Mouse (Mus musculus): ENCODE data around the gene 2610528J11Rik.
"Not testable (repeated sequence)": the region's sequence is repeated elsewhere in the genome, so short reads cannot be mapped to it uniquely, and the experiment has no call there.

The 2610528J11Rik gene

DNA sequence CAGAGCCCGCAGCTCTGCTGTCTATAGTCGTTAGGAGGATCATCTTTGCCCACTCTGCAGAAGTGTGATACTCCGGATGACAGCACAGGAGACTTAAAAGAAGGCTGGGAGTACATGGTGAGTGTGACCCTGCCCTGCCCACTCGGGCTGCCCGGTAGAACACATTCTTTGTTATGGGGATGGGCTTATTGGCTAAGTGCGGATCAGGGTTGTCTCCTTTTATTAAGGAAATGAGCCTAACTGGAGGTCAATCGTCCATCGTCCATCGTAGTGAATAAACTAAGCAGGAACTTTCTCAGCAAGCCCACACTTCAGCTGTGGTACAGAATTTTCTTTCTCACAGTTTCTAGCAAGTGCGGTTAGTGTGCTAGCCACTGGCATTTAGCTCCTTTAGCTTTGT lies 13.1 kb downstream of the 2610528J11Rik start:
- DNase-seq (ENCODE audit: extremely low read depth, low read depth, low spot score), result no peak

DNA sequence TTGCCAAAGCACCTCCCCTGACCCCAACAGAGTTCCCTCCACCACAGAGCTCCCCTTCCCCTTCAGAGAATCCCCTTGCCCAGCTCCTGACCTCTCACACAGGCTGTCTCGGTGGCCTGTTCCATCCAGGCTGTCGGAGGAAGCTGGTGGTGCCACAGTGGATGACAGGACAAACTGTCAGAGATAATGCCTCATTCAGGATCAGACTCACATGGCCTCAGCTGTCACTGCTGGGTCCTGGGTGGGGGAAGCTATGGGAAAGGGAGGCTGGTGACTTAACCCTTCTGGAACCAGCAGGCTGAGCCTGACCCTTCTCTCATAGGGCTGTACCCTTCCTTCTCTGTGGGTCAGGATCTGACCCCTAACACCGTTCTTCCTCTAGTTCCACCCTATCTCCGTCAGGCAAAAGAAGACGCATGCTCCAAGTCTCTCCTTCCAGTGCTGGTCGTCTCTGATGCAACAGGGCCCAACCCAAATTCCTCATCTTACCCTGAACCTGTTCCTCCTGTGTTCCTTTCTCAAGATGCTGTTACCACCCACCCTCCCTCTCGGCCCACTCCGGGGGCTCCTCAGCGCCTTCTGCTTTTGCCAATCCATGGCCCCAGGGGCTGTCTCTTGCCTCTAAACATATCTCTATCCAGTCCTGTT lies 15.8 kb downstream of the 2610528J11Rik start:
- no peak for DNase-seq (ENCODE audit: extremely low read depth, low read depth, low spot score)

DNA sequence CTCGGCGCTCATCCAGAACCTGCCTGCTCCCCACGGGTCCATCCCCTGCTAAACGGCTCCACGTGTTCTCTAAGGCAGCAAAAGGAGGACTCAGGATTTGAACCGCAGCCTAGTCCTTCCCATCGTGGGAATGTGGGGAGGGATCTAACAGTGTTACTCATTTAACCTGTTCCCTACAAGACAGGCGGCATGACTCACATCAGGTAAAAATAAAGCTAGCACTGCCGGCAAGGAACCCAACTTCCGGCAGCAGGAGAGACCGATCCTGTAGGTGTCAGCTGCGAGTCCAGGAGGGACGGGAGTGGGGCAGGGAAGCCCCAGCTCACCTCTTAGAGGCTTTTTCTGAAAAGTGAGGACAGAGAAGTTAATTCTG lies 16.3 kb downstream of the 2610528J11Rik start:
- no peak for DNase-seq (ENCODE audit: extremely low read depth, low read depth, low spot score)

DNA sequence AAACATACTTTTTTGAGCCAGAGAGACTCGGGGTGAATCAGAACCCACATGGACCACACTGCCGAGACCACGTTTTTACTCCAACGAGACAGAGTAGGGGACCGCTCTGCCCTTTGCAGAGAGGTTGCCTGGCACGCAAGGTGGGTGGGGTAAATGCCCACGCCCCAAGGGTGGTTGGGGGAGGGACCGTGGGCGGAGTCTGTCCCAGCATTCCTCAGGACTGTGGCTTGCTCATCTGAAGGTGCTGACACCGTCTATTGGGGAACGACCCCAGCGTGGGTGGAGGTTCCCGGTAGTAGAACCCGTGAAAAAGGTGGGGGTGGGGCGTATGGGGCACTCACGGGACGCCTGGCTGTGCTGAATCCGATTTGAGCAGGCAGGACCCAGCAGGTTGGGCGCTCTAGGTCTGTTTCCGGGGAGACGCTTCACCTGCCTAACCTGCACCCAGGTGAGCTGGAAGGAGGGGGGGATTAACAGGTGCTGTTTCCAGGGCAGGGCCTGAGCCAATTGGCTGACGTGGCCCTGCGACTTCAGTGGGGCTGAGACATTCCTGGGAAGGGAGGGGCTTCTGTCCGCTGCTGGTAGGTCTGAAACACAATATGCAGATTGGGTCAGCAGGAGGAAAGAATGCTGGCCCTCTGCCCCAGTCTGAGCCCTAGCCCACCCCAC lies 16.9 kb downstream of the 2610528J11Rik start, which contains the start of gene Tmem125:
Tmem125 (minus strand) TSS at position 453 of the 669 bp plus-strand sequence.
- no peak for DNase-seq (ENCODE audit: extremely low read depth, low read depth, low spot score)

DNA sequence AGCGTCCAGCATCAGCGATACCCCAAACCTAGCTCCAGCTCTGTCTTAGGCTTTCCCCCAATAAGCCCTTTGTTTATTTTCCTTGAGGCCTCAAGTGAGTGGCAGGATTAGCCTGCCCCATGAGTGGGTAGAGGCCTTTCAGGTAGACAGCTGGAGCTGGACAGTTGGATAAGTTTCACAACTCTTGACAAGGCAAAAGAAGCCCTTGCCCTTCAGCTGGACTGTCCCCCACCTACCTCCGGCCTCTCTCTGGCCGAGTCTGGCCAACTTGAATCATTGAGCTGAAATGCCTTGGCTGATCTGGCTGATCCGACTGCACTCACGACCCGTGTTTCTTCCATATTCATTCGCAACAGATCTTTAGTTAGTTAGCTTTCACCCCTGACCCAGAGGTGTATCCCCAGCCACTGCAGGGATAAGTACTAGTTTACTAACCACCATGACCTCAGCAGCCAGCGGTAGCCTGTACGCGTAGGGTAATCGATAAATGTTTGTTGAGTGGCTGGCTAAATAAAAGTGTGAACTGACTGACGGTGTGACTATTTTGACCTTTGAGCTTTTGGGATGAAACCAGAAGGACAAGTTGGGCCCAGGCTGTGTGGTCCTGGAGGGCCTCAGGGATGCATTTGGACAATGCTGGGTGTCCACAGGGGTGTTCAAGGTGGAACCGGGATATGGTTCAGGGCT lies 17.8 kb downstream of the 2610528J11Rik start:
- no peak for DNase-seq (ENCODE audit: extremely low read depth, low read depth, low spot score)

DNA sequence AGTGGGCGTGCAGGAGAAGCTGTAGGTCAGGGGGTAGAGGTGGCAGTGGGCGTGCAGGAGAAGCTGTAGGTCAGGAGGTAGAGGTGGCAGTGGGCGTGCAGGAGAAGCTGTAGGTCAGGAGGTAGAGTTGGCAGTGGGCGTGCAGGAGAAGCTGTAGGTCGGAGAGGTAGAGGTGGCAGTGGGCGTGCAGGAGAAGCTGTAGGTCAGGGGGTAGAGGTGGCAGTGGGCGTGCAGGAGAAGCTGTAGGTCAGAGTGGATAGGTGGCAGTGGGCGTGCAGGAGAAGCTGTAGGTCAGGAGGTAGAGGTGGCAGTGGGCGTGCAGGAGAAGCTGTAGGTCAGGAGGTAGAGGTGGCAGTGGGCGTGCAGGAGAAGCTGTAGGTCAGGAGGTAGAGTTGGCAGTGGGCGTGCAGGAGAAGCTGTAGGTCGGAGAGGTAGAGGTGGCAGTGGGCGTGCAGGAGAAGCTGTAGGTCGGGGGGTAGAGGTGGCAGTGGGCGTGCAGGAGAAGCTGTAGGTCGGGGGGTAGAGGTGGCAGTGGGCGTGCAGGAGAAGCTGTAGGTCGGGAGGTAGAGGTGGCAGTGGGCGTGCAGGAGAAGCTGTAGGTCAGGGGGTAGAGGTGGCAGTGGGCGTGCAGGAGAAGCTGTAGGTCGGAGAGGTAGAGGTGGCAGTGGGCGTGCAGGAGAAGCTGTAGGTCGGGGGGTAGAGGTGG lies 20.8 kb downstream of the 2610528J11Rik start:
- not testable (repeated sequence) for DNase-seq (ENCODE audit: extremely low read depth, low read depth, low spot score)

DNA sequence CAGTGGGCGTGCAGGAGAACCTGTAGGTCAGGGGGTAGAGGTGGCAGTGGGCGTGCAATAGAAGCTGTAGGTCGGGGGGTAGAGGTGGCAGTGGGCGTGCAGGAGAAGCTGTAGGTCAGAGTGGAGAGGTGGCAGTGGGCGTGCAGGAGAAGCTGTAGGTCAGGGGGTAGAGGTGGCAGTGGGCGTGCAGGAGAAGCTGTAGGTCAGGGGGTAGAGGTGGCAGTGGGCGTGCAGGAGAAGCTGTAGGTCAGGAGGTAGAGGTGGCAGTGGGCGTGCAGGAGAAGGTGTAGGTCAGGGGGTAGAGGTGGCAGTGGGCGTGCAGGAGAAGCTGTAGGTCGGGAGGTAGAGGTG lies 21.3 kb downstream of the 2610528J11Rik start:
- peak; percentile 68 for DNase-seq (ENCODE audit: extremely low read depth, low read depth, low spot score)

DNA sequence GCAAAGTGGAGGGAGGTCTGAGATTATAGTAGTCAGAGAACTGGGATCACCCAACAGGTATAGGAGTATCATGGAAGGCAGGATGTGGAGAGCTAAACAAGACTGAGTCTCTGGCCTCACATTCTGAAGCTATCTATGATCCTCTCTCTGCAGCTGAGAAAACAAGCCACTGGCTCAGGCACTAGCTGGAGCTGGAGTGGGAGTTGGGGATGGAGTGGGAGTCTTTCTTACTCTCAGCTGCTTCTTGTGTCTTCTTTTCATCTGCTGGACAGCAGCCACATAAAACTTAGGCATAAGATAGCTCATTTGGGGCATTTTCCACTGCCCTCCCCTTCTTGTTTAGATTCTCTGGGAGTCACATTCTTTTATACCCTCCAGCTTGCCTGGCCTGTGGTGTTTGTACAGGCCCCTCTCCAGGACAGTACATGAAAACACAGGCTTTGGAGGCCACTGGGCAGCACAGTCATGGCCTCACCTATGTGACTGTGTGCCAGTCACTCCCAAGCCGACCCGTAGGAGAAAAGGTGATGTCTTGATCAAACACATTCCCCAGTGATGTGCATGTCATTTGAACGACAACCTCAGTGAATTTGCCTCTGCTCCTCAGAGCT lies 26.3 kb downstream of the 2610528J11Rik start:
- DNase-seq (ENCODE audit: extremely low read depth, low read depth, low spot score), result no peak

DNA sequence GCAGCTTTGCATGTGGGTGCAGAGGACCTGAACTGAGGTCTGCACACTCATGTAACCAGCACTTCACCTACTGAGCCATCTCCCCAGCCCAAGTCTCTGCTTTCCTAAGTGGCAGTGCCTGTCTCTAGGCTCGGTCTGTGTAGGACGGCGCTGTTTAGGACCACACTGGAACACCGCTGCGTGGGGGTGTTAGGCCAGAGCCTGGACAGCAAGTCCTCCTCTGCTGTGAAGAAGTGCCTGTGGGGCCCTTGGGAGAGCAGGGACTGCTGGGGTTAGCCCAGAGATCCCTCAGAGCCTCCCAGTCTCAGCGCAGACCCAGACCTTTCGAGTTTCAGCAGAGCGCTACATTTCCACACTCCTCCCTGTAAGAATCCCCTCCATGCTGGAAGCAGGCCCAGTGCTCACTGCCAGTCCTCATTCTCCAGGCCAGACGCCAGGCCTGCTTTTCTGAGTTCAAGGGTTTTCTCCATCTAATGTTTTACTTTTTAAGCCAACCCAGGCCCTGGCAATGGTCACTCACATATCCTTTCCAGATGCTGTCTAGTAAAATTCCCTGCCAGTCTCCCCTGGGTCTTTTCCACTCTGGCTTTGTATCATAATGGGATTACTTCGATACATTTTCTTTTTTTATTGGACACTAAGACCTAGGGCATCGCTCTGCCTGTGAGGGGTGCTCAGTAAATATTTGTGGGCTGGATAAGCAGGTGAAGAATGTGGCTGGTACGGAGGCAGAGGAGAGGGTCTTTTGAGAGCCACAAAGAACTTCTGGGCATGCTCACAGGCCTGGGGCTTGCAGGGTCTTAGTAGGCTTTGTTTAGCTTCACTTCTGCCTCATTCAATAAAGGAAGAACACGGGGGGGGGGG lies 37.5 kb downstream of the 2610528J11Rik start:
- no peak for DNase-seq (ENCODE audit: extremely low read depth, low read depth, low spot score)

DNA sequence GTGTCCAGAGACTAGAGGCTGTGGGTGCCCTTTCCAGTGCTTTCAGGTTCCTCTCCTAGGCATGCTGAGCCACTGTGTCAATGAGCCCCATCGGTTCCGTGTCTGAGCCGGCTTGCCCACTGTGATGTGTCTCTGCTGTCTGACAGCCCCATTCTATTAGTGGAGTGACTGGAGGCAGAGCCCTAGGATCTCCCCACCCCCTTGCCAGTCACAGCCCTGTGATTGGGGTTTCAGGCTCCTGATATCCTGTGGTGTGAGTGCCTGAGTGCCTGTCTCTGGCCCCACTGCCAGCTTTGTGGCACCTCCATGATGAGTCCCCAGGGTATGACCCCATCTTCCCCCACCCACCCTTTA lies 38.1 kb downstream of the 2610528J11Rik start:
- DNase-seq (ENCODE audit: extremely low read depth, low read depth, low spot score), result no peak

DNA sequence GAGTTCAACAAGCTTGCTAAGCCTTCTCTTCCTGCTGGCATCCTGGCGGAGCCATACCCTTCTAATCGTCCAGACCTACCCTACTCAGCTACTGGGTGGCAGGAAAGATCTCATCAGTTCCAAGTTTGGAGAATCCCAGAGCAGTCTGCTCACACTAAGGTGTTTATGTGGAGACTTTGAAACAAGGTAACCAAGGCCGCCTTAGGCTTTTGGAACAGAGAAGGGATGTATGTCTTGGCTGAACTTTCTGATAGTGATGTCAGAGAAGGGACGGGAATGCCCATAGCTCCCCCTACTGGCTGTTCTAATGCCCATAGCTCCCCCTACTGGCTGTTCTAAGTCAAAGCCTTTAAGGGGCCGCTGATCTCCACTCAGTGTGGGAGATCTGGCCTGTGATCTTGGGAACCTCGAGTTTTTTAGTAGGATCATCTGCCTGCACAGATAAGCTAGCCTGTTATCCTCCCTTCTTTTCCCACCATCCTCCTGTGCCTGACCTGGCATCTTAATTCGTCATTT lies 39.4 kb downstream of the 2610528J11Rik start:
- no peak for DNase-seq (ENCODE audit: extremely low read depth, low read depth, low spot score)

DNA sequence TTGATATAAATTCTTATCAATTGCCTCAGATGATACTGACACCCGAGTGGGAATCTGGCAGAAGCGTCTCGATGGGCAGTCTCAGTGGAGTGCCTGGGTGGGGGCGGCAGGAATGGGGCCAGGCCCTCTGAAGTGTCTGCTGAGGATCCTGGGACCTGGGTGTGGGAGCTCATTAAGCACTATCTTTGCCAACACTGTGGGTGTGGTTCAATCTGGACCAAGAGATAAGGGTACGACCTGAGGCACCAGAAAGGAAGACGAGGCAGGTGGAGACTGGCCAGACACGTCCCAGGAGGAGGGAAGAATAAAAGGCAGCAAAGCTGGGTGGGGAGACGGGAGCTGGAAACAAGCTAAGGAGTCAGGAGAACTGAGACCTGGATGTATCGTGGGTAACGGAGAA lies 41.9 kb downstream of the 2610528J11Rik start:
- DNase-seq (ENCODE audit: extremely low read depth, low read depth, low spot score), result no peak

DNA sequence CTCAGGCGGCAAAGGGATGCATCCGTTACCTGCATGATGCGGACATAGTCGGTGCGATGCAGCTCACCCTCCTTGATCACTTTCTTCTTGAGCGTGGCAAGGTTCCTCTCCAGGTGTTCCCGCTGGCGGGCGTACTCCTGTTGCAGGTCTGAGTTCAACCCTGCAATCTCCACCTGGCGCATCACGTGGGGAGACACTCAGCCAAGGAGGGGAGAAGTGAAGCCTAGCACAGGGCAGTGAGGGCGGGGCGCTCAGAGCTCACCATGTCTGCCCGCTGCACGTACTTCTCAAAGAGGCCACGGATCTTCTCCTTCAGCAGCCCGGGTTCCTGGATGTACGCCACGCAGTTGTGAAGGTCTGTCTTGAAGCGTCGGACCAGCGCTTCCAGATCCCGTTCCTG lies 42.5 kb downstream of the 2610528J11Rik start:
- no peak for DNase-seq (ENCODE audit: extremely low read depth, low read depth, low spot score)

DNA sequence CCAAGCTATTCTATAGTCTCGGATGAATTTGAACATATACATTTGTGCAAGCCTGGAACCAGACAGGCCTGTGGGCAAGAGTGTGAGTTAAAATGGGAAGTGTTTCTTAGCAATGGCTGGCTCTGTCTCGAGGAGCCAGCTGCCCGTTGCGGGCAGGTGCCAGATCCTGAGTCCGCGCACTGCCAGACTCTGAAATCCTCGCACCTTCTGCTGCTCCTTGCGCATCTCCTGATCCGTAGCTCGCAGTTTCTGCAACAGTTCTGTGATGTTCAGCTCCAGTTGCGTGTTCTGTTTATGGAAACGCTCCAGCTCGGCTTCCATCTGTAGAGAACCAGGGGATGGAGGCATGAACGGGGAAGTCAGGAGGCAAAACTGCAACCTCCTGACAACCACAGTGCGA lies 44.6 kb downstream of the 2610528J11Rik start:
- DNase-seq (ENCODE audit: extremely low read depth, low read depth, low spot score), result no peak

DNA sequence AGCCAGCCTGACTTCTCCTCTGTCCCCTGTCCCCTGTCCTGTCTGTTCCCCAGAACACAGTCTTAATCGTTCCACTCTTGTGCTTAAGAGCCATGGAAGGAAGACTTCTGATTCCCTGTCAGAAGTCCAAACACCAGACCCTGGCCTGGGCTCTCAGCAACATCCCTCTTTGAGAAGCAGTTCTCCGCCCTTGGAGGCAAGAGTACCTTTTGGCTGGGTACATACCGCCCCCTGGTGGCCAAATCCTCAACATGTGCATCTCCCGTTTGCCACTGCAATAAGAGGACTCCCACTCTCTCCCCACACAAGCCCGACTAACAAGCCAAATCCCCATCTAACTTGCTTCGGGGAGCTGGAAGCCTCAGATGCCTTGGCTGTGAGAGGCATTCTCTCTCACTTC lies 49.3 kb downstream of the 2610528J11Rik start:
- DNase-seq (ENCODE audit: extremely low read depth, low read depth, low spot score), result no peak

DNA sequence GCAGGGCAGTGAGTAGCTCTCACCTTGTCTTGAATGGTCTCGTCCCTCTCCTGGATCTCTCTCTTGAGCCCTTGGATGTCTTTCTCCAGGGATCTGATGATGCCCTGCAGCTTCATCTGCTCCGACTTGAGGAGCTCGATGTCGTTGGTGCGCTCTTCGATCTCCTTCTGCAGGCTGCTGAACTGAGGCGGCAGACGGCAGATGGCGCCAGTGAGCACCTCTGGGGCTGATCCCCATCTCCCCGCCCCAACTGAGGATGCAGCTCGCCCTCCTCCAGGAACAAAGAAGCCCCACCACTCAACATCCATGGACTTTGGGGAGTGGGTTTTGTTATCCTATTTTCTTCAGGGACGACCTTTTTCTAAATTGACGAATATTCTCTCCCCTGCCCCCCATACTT lies 52.5 kb downstream of the 2610528J11Rik start:
- no peak for DNase-seq (ENCODE audit: extremely low read depth, low read depth, low spot score)
